Mouse (Mus musculus) liver, adult 2 months (tissue): ENCODE measurements around the gene Usp40. TPM values are rescaled to one million over a fixed set of nuclear protein-coding genes. Genes with fewer than 3 reads are reported as not detected.
A peak's percentile ranks its signal among the peaks of the same experiment; 100 is the strongest.

Source experiments
- DNase-seq: peaks from one replicate; pipeline ENCODE4 v3.0.0-alpha.2; 2011; ENCODE audit warnings: low read depth, low spot score; ENCODE audit errors: extremely low read depth
- H3K27ac ChIP-seq: fragments of 200-500 bp; replicated peaks from 2 replicates; pipeline ENCODE4 v1.5.1; 2012; ENCODE audit warnings: low read depth, mild to moderate bottlenecking, control low read depth, inconsistent platforms, low read length; ENCODE audit not compliant: insufficient read depth
- H3K27me3 ChIP-seq: fragments of 200-500 bp; 2 replicates; pipeline ENCODE4 v1.6.1; 2012; ENCODE audit warnings: mild to moderate bottlenecking, moderate library complexity, low read length, inconsistent platforms; ENCODE audit not compliant: control insufficient read depth, insufficient read depth
- H3K36me3 ChIP-seq: fragments of 200-500 bp; 2 replicates; pipeline ENCODE4 v1.6.1; 2012; ENCODE audit warnings: low read length, inconsistent platforms; ENCODE audit not compliant: control insufficient read depth, insufficient read depth
- H3K4me1 ChIP-seq: fragments of 200-500 bp; 2 replicates; pipeline ENCODE4 v1.6.1; 2011; ENCODE audit warnings: low read length; ENCODE audit not compliant: control insufficient read depth, insufficient read depth
- H3K4me3 ChIP-seq: fragments of 200-500 bp; 2 replicates; pipeline ENCODE4 v1.5.1; 2011; ENCODE audit warnings: low read depth, mild to moderate bottlenecking, control low read depth, low read length, moderate library complexity; ENCODE audit not compliant: insufficient read depth
- H3K79me2 ChIP-seq: fragments of 200-500 bp; 2 replicates; pipeline ENCODE4 v1.6.1; 2012; ENCODE audit warnings: inconsistent platforms, mild to moderate bottlenecking, low read length, moderate library complexity; ENCODE audit not compliant: control insufficient read depth, insufficient read depth
- H3K9ac ChIP-seq: fragments of 200-500 bp; 2 replicates; pipeline ENCODE4 v1.6.1; 2012; ENCODE audit warnings: low read depth, mild to moderate bottlenecking, control low read depth, inconsistent platforms, low read length
- CTCF ChIP-seq: fragments of 200-500 bp; IDR thresholded peaks from 2 replicates; pipeline ENCODE4 v1.5.1; 2011; ENCODE audit warnings: low read depth, low read length, control low read depth
- POLR2A ChIP-seq: fragments of 200-500 bp; IDR thresholded peaks from 2 replicates; pipeline ENCODE4 v1.6.1; 2011; ENCODE audit warnings: low read length, control low read depth; ENCODE audit not compliant: insufficient read depth; ENCODE audit errors: extremely low read depth
- WGBS: fragments of 180-500 bp; shearing (Covaris S2); methylation state at CpG from one replicate; pipeline ENCODE4 v1.1.7; 2018; 5-methylcytosine and 5-hydroxymethylcytosine counted together
- polyA plus RNA-seq: library from polyadenylated mRNA; depleted of rRNA; stranded (reverse); fragments of >200 nt; gene quantifications from 2 replicates; pipeline ENCODE4 v1.2.3, GENCODE M21; 2012
- total RNA-seq: library from RNA; depleted of rRNA; stranded (reverse); fragments of >200 nt; gene quantifications from 2 replicates; pipeline ENCODE4 v1.2.3, GENCODE M21; 2014

Gene Usp40
- total and polyA plus RNA-seq, 2 experiments, result 8.6 to 29.8 TPM

DNA sequence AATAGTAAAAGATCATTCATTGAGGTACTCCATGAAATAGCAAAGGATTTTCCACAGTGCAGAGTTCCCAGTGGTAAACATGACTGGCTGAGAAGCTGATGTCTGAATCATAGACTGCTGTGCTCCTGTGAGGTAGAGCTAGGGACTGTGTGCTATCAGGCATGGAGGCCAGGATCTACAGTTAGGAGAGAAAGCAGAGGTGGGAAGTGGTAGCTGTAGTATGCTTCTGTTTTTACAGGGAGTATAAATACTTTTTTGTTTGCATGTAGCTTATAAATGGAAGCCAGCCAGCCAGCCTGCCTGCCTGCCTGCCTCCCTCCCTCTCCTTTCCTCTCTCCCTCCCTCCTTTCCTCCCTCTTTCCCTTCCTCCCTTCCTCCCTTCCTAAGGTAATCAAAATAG lies 95.0 kb downstream of the Usp40 start:
- peaks cover 10% of the 10 kb centered on the region for H3K4me1 ChIP-seq
- H3K27me3 ChIP-seq, result no peaks in the 10 kb centered on the region
- H3K36me3 ChIP-seq, result peaks cover 8% of the 10 kb centered on the region
- no peak overlapping the region for H3K27ac ChIP-seq
- H3K4me3 ChIP-seq, result no peak overlapping the region
- H3K9ac ChIP-seq, result no peak overlapping the region
- no peak for DNase-seq
- H3K79me2 ChIP-seq, result no peaks in the 10 kb centered on the region; the same call in 1 of the 2 replicates
- no peak for TF ChIP-seq POLR2A
- no peak for TF ChIP-seq CTCF

DNA sequence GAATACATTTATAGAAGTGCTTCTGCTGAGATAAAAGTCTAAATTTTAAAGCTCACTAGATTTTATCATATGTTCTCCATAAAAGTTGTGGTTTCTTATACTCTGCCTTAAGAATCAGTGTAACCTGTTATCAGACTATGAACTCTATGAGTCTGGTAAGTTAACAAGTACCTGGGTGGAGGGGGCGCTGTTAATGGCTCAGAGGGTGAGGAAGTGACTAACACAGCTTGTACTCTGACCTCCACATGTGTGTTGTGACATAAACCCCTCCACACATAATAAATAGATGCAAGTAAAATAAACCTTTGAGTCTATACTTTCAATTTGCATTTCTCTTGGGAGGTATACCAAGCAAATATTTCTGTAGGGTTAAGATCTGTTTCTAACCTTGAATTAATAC lies 97.9 kb downstream of the Usp40 start:
- H3K4me3 ChIP-seq, result no peak overlapping the region
- peaks cover 8% of the 10 kb centered on the region for H3K36me3 ChIP-seq
- 39% methylated on average over 1 of the region's 1 CpGs for WGBS
- no peak for DNase-seq
- H3K27ac ChIP-seq, result no peak overlapping the region
- H3K27me3 ChIP-seq, result no peaks in the 10 kb centered on the region
- H3K4me1 ChIP-seq, result peaks cover 19% of the 10 kb centered on the region
- no peak overlapping the region for H3K9ac ChIP-seq
- peaks cover 7% of the 10 kb centered on the region; the same call in 1 of the 2 replicates for H3K79me2 ChIP-seq
- no peak for TF ChIP-seq CTCF
- TF ChIP-seq POLR2A, result no peak

DNA sequence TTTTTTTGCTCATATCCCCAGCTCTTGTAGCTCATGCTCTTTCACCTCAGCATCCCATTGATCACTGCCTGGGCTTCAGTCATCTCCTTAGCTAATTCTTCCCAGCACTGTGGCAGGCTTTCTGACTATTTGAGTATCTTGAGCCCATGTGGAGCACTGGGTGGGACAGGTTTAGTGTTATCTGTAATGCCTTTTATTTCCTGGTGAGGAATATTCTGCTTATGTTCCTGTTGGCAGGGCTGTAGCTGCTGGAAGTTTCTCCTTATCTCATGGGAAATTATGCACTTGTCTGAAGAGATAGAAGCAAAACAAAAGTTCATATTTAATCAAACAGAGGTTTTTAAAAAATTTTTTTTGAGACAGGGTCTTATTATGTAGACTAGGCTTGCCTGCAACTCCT lies 98.8 kb downstream of the Usp40 start:
- Histone ChIP-seq H3K4me3 (no peak overlapping the region), H3K27ac (no peak overlapping the region)

DNA sequence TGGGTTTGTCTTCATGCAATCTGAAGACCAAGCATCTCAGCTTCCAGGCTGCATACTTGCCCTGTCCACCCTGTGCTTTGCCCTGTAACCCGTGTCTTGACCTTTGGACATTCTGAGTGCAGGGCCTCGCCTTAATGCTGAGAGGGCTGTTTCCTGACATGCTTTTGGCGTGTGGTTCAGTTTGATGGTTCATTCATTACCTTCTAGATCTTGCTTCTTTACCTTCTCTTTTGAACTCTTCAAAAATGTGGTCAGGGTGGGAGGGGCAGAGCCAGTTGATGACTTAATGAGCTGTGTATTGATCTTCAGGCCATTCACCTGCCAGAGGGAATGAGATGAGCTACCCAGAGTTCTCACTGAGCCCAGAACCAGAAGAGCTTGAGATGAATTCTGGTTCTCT lies 99.6 kb downstream of the Usp40 start:
- 15% methylated on average over 3 of the region's 3 CpGs for WGBS
- H3K27me3 ChIP-seq, result no peaks in the 10 kb centered on the region
- TF ChIP-seq CTCF (no peak), POLR2A (no peak)
- no peak overlapping the region for H3K4me3 ChIP-seq
- peak; percentile 76 for DNase-seq
- peaks cover 4% of the 10 kb centered on the region for H3K36me3 ChIP-seq
- H3K27ac ChIP-seq, result no peak overlapping the region; the same call in 1 of the 2 replicates
- no peak overlapping the region for H3K9ac ChIP-seq
- H3K4me1 ChIP-seq, result peaks cover 19% of the 10 kb centered on the region
- H3K79me2 ChIP-seq, result peaks cover 7% of the 10 kb centered on the region; the same call in 1 of the 2 replicates

More for the DNA sequence above, 98.8 kb downstream of the Usp40 start:
- no peak overlapping the region for H3K9ac ChIP-seq
- no peak for DNase-seq
- TF ChIP-seq CTCF, result no peak
- no peak for TF ChIP-seq POLR2A
- peaks cover 7% of the 10 kb centered on the region; the same call in 1 of the 2 replicates for H3K79me2 ChIP-seq
- H3K36me3 ChIP-seq, result peaks cover 4% of the 10 kb centered on the region
- peaks cover 19% of the 10 kb centered on the region for H3K4me1 ChIP-seq
- H3K27me3 ChIP-seq, result no peaks in the 10 kb centered on the region

DNA sequence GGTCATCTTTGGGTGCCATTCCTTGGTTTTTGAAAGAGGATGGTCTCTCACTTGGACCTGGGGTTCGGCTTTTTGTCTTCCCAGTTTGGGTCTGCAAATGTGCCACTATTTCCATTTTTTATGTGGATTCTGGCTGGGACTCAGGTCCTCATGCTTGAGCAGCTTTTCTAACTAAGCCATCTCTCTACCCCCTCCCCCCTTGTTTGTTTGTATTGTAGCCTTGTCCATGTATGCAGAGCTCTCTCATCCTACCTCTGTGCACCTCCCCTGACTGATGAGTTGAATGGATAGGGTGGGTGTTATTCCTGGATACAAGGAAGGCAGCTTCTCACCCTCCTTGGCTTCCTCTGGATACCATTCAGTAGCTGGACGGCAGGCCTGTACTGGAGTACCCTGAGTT lies 100.3 kb downstream of the Usp40 start:
- H3K4me3 ChIP-seq, result no peak overlapping the region
- H3K4me1 ChIP-seq, result peaks cover 19% of the 10 kb centered on the region
- no peak overlapping the region for H3K9ac ChIP-seq
- H3K27me3 ChIP-seq, result no peaks in the 10 kb centered on the region
- WGBS, result 85% methylated on average over 2 of the region's 2 CpGs
- DNase-seq, result no peak
- 0 out of 2 replicates have a peak overlapping the region, but pooled peaks have one; percentile 0 for H3K27ac ChIP-seq
- H3K79me2 ChIP-seq, result peaks cover 7% of the 10 kb centered on the region; the same call in 1 of the 2 replicates
- peaks cover 4% of the 10 kb centered on the region for H3K36me3 ChIP-seq
- TF ChIP-seq CTCF, result no peak
- no peak for TF ChIP-seq POLR2A

DNA sequence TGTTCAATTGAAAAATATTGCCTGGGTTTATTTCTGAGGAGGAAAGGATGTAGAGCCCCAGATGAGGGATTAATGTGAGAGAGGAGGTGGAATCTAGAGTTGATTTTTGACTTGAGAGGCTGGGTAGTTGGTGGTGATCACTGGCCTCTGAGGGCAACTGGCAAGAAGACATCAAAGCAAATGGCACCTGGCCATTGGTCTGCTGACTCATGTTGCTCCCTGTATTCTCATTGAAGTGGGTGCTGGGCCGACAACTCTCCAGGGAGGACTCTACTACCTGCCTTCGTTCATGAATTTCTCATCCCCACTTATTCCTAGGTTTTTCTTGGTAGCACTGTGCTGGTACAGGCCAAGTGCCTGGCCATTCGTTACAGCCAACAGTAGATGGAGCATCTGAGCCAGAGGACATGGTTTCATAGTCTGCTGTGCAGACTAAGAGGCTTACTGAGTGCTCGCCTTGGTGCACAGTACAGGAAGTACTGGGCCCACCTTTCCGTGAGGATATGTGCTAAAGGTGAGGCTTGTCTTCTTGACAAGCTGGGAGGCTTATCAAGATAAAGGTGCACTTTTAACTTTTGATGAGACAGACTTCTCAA lies 101.9 kb downstream of the Usp40 start:
- peak; percentile 85 for DNase-seq
- Histone ChIP-seq H3K36me3 (peaks cover 4% of the 10 kb centered on the region), H3K27ac (no peak overlapping the region), H3K27me3 (no peaks in the 10 kb centered on the region), H3K9ac (no peak overlapping the region), H3K4me1 (peaks cover 22% of the 10 kb centered on the region), H3K4me3 (no peak overlapping the region), H3K79me2 (peaks cover 7% of the 10 kb centered on the region; the same call in 1 of the 2 replicates)
- TF ChIP-seq POLR2A (no peak), CTCF (peak; percentile 58; the same call in 1 of the 2 replicates)
- WGBS, result 36% methylated on average over 5 of the region's 5 CpGs
